Mouse (Mus musculus): Measurements from ENCODE around the gene Nrd1.

Gene Nrd1

GRCm38 (mm10) chr4:109025061-109025460 lies 24.6 kb downstream of the Nrd1 start:
- in situ Hi-C loops (cut with MboI; ENCODE audit: unreplicated experiment in 2 of 2) = no loop called here

- in situ Hi-C loops (cut with MboI; ENCODE audit: unreplicated experiment in 2 of 2) = no loop called here
Measured at GRCm38 (mm10) chr4:109026543-109026942, 26.1 kb downstream of the Nrd1 start.

- in situ Hi-C loops (cut with MboI; ENCODE audit: unreplicated experiment in 2 of 2) = loop anchor here (10.0 kb wide), 2 partner anchors 135 to 335 kb away; no protein-coding TSS in a partner anchor
Measured at GRCm38 (mm10) chr4:109029857-109030256, 29.4 kb downstream of the Nrd1 start.

- in situ Hi-C loops (cut with MboI; ENCODE audit: unreplicated experiment in 2 of 2) = loop anchor here (10.0 kb wide), 2 partner anchors 135 to 335 kb away; no protein-coding TSS in a partner anchor
Measured at GRCm38 (mm10) chr4:109030266-109030665, 29.8 kb downstream of the Nrd1 start.

- in situ Hi-C loops (cut with MboI; ENCODE audit: unreplicated experiment in 2 of 2) = loop anchor here (5.0 to 10.0 kb wide), 4 partner anchors 128 to 342 kb away; no protein-coding TSS in a partner anchor
Measured at GRCm38 (mm10) chr4:109036327-109036726, 35.9 kb downstream of the Nrd1 start.

GRCm38 (mm10) chr4:109042739-109043138 lies 42.3 kb downstream of the Nrd1 start:
- in situ Hi-C loops (cut with MboI; ENCODE audit: unreplicated experiment in 2 of 2) = no loop called here

- in situ Hi-C loops (cut with MboI; ENCODE audit: unreplicated experiment in 2 of 2) = no loop called here
Measured at GRCm38 (mm10) chr4:109043294-109043693, 42.8 kb downstream of the Nrd1 start.

- in situ Hi-C loops (cut with MboI; ENCODE audit: unreplicated experiment in 2 of 2) = no loop called here
Measured at GRCm38 (mm10) chr4:109043756-109044155, 43.3 kb downstream of the Nrd1 start.

GRCm38 (mm10) chr4:109048258-109048657 lies 47.8 kb downstream of the Nrd1 start:
- in situ Hi-C loops (cut with MboI; ENCODE audit: unreplicated experiment in 2 of 2) = no loop called here

GRCm38 (mm10) chr4:109052282-109052681 lies 51.8 kb downstream of the Nrd1 start:
- in situ Hi-C loops (cut with MboI; ENCODE audit: unreplicated experiment in 2 of 2) = no loop called here

- in situ Hi-C loops (cut with MboI; ENCODE audit: unreplicated experiment in 2 of 2) = no loop called here
Measured at GRCm38 (mm10) chr4:109054003-109054402, 53.5 kb downstream of the Nrd1 start.

- in situ Hi-C loops (cut with MboI; ENCODE audit: unreplicated experiment in 2 of 2) = no loop called here
Measured at GRCm38 (mm10) chr4:109056351-109056750, 55.9 kb downstream of the Nrd1 start.

GRCm38 (mm10) chr4:109057640-109058039 lies 57.2 kb downstream of the Nrd1 start:
- in situ Hi-C loops (cut with MboI; ENCODE audit: unreplicated experiment in 2 of 2) = no loop called here

- in situ Hi-C loops (cut with MboI; ENCODE audit: unreplicated experiment in 2 of 2) = no loop called here
Measured at GRCm38 (mm10) chr4:109059255-109059821, 58.9 kb downstream of the Nrd1 start.

- in situ Hi-C loops (cut with MboI; ENCODE audit: unreplicated experiment in 2 of 2) = no loop called here
Measured at GRCm38 (mm10) chr4:109064941-109065340, 64.5 kb downstream of the Nrd1 start.

GRCm38 (mm10) chr4:109065714-109066113 lies 65.3 kb downstream of the Nrd1 start:
- in situ Hi-C loops (cut with MboI; ENCODE audit: unreplicated experiment in 2 of 2) = no loop called here

GRCm38 (mm10) chr4:109072891-109073290 lies 72.4 kb downstream of the Nrd1 start:
- in situ Hi-C loops (cut with MboI; ENCODE audit: unreplicated experiment in 2 of 2) = no loop called here

GRCm38 (mm10) chr4:109073296-109073695 lies 72.8 kb downstream of the Nrd1 start:
- in situ Hi-C loops (cut with MboI; ENCODE audit: unreplicated experiment in 2 of 2) = no loop called here

GRCm38 (mm10) chr4:109078941-109079340 lies 78.5 kb downstream of the Nrd1 start:
- in situ Hi-C loops (cut with MboI; ENCODE audit: unreplicated experiment in 2 of 2) = no loop called here

- in situ Hi-C loops (cut with MboI; ENCODE audit: unreplicated experiment in 2 of 2) = loop anchor here in 1 of 2 experiments (10.0 kb wide), 1 partner anchor 75 kb away; no protein-coding TSS in a partner anchor
Measured at GRCm38 (mm10) chr4:109079676-109080075, 79.2 kb downstream of the Nrd1 start.

GRCm38 (mm10) chr4:109080118-109080517 lies 79.7 kb downstream of the Nrd1 start:
- in situ Hi-C loops (cut with MboI; ENCODE audit: unreplicated experiment in 2 of 2) = loop anchor here in 1 of 2 experiments (10.0 kb wide), 1 partner anchor 75 kb away; no protein-coding TSS in a partner anchor

GRCm38 (mm10) chr4:109089171-109089570 lies 88.7 kb downstream of the Nrd1 start:
- in situ Hi-C loops (cut with MboI; ENCODE audit: unreplicated experiment in 2 of 2) = loop anchor here (5.0 to 10.0 kb wide), 2 partner anchors 63 to 66 kb away; no protein-coding TSS in a partner anchor

Data from v-Abl transformed pro-B cells (cell line).